Mouse (Mus musculus): ENCODE data around the gene Slc24a3.
A peak's percentile ranks its signal among the peaks of the same experiment; 100 is the strongest.

Slc24a3 gene

GRCm38 (mm10) chr2:145213587-145213986 is 46.0 kb downstream of the Slc24a3 start:
- DNase-seq = no peak

- no peak for DNase-seq
These were observed 46.7 kb downstream of the Slc24a3 start for GRCm38 (mm10) chr2:145214086-145214831.

- no peak for DNase-seq
These were observed 49.0 kb downstream of the Slc24a3 start for GRCm38 (mm10) chr2:145216580-145216979.

GRCm38 (mm10) chr2:145217422-145217821 is 49.9 kb downstream of the Slc24a3 start:
- no peak for DNase-seq

- no peak for DNase-seq
These were observed 51.7 kb downstream of the Slc24a3 start for GRCm38 (mm10) chr2:145219246-145219645.

GRCm38 (mm10) chr2:145223646-145224045 is 56.1 kb downstream of the Slc24a3 start:
- no peak for DNase-seq

- no peak for DNase-seq
These were observed 58.1 kb downstream of the Slc24a3 start for GRCm38 (mm10) chr2:145225640-145226039.

- no peak for DNase-seq
These were observed 58.5 kb downstream of the Slc24a3 start for GRCm38 (mm10) chr2:145226100-145226499.

- DNase-seq = no peak
These were observed 59.8 kb downstream of the Slc24a3 start for GRCm38 (mm10) chr2:145227351-145227750.

GRCm38 (mm10) chr2:145232764-145233484 is 65.4 kb downstream of the Slc24a3 start:
- peak; percentile 51 to 54 for DNase-seq

GRCm38 (mm10) chr2:145233547-145234398 is 66.2 kb downstream of the Slc24a3 start:
- peak; percentile 74 to 79 for DNase-seq

GRCm38 (mm10) chr2:145246384-145246783 is 78.8 kb downstream of the Slc24a3 start:
- DNase-seq = no peak

GRCm38 (mm10) chr2:145248185-145248584 is 80.6 kb downstream of the Slc24a3 start:
- no peak for DNase-seq

GRCm38 (mm10) chr2:145257332-145257731 is 89.8 kb downstream of the Slc24a3 start:
- DNase-seq = peak; percentile 80 to 85

GRCm38 (mm10) chr2:145257855-145258254 is 90.3 kb downstream of the Slc24a3 start:
- no peak for DNase-seq

GRCm38 (mm10) chr2:145260574-145260973 is 93.0 kb downstream of the Slc24a3 start:
- DNase-seq = no peak

- no peak for DNase-seq
These were observed 94.6 kb downstream of the Slc24a3 start for GRCm38 (mm10) chr2:145262153-145262552.

- DNase-seq = no peak
These were observed 99.2 kb downstream of the Slc24a3 start for GRCm38 (mm10) chr2:145266723-145267122.

- no peak for DNase-seq
These were observed 101.4 kb downstream of the Slc24a3 start for GRCm38 (mm10) chr2:145268971-145269370.

- DNase-seq = no peak
These were observed 101.9 kb downstream of the Slc24a3 start for GRCm38 (mm10) chr2:145269410-145269809.

- DNase-seq = no peak
These were observed 106.6 kb downstream of the Slc24a3 start for GRCm38 (mm10) chr2:145274016-145274677.

- DNase-seq = no peak
These were observed 111.8 kb downstream of the Slc24a3 start for GRCm38 (mm10) chr2:145279336-145279735.

- DNase-seq = peak in 1 of 2 experiments; percentile 3
These were observed 116.2 kb downstream of the Slc24a3 start for GRCm38 (mm10) chr2:145283746-145284145.
